Mouse (Mus musculus): ENCODE data around the gene Rab1b. TPM values are rescaled to one million over a fixed set of nuclear protein-coding genes. Genes with fewer than 3 reads are reported as not detected.
A peak's percentile ranks its signal among the peaks of the same experiment; 100 is the strongest.

The Rab1b gene
- polyA plus RNA-seq, 1 experiment = 142 TPM

DNA sequence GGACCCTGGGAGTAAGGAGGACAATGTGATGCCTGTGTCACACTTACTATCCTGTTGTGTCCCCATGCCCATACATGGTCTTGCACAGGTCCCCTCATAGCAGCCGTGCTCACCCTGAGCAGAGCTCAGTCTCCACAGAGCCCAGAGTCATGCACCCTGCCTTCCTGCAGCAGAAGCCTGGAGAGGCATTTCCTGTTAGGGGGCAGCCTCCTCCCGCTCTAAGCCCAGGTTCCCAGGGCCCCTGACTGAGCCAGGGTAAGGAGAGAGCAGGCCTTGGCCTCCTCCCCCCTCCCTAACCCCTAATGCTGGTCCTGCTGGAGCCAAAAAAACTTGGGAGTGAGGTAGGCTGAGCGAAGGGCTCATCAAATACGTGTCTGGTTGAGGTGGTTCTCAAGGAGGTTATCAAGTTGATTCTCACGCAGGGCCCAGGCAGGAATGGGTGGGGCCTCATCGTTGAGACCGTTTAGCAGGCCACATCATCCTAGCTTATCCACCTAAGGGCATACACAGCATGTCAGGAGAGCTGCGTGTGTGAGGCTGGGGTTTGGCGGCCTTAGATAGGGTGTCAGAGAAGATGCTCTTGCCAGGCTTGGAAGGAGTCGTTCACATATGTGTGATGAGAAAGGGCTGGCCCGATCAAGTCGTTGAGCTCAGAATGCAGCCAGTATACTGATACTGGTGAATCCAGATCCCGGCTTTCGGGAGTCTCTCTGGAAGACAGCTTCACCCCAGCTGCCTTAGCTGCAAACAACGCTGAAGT lies 39.7 kb downstream of the Rab1b start:
- H3K27ac ChIP-seq (ENCODE audit: insufficient read depth, low read depth, low read length) = no peak overlapping the region
- no peak for TF ChIP-seq CTCF (IDR thresholded peaks at IDR 0.05; ENCODE audit: low read depth, low read length)
- no peak for TF ChIP-seq POLR2A (IDR thresholded peaks at IDR 0.05; ENCODE audit: borderline replicate concordance, low read depth, low read length)
- H3K4me3 ChIP-seq (ENCODE audit: insufficient read depth, low read length) = no peak overlapping the region
- peaks cover under 1% of the 10 kb centered on the region; the same call in 1 of the 2 replicates for H3K4me1 ChIP-seq (ENCODE audit: control insufficient read depth, insufficient read depth, low read length)

DNA sequence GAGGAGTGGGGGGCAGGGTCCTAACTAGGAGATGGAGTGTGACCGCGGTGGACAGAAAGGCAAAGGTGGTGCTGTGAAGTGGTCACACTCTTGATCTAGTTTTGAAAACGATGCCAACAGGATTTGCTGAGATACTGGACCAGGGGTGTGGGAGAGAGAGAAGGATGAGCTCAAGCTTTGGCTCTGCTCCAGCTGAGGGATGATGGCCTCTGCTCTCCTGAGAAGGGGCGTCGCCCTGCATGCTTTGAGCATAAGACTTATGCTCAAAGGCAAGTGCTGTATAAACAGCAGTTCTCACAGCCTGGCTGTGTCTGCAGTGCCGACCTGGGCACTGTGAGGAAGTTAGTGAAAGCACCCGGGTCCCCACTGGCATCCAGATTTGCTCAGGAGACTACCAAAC lies 41.8 kb downstream of the Rab1b start:
- TF ChIP-seq CTCF (IDR thresholded peaks at IDR 0.05; ENCODE audit: low read depth, low read length) = no peak
- no peak for TF ChIP-seq POLR2A (IDR thresholded peaks at IDR 0.05; ENCODE audit: borderline replicate concordance, low read depth, low read length)
- no peak overlapping the region for H3K27ac ChIP-seq (ENCODE audit: insufficient read depth, low read depth, low read length)
- H3K4me3 ChIP-seq (ENCODE audit: insufficient read depth, low read length) = no peak overlapping the region
- H3K4me1 ChIP-seq (ENCODE audit: control insufficient read depth, insufficient read depth, low read length) = no peaks in the 10 kb centered on the region

DNA sequence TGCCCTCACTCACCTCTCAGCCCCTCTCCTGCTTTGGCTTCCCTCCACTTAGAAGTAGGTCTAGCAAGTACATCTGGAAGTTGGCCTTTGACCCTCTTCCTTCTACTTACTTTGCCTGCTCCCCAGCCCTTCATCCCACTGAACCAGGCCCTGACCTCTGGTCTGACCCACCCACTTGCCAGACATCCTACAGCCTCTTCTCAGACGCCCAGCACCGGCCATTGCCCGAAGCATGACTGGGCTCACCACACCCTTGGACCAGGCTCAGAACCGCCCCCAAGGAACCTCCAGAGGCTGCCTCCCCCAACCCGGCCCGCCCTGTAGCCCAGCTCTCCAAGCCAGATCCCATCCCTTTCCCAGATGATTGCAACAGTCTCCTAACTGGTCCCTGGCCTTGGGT lies 44.4 kb downstream of the Rab1b start:
- no peak for TF ChIP-seq CTCF (IDR thresholded peaks at IDR 0.05; ENCODE audit: low read depth, low read length)
- no peak for TF ChIP-seq POLR2A (IDR thresholded peaks at IDR 0.05; ENCODE audit: borderline replicate concordance, low read depth, low read length)
- Histone ChIP-seq H3K27ac (ENCODE audit: insufficient read depth, low read depth, low read length) (no peak overlapping the region), H3K4me3 (ENCODE audit: insufficient read depth, low read length) (no peak overlapping the region), H3K4me1 (ENCODE audit: control insufficient read depth, insufficient read depth, low read length) (no peaks in the 10 kb centered on the region)

DNA sequence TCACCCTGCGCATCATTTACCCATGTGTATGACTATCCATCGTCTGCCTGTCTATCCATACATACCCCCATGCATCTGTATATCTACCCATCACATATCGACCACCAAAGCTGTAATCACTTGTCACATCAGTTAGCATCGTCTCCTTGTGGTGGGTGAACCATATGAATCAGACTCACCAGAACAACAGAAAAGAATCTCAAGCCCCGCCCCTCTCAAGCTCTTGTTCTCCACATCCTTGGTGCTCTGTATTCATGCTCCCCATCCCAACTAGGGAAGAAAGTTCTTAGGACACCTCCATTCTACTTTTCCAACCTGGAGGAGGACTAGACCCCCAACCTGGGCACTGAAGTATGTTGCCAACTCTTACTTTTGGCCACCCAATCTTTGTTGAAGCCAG lies 44.8 kb downstream of the Rab1b start:
- H3K4me3 ChIP-seq (ENCODE audit: insufficient read depth, low read length) = no peak overlapping the region
- no peak overlapping the region for H3K27ac ChIP-seq (ENCODE audit: insufficient read depth, low read depth, low read length)
- no peaks in the 10 kb centered on the region for H3K4me1 ChIP-seq (ENCODE audit: control insufficient read depth, insufficient read depth, low read length)
- TF ChIP-seq CTCF (IDR thresholded peaks at IDR 0.05; ENCODE audit: low read depth, low read length) (no peak), POLR2A (IDR thresholded peaks at IDR 0.05; ENCODE audit: borderline replicate concordance, low read depth, low read length) (no peak)

DNA sequence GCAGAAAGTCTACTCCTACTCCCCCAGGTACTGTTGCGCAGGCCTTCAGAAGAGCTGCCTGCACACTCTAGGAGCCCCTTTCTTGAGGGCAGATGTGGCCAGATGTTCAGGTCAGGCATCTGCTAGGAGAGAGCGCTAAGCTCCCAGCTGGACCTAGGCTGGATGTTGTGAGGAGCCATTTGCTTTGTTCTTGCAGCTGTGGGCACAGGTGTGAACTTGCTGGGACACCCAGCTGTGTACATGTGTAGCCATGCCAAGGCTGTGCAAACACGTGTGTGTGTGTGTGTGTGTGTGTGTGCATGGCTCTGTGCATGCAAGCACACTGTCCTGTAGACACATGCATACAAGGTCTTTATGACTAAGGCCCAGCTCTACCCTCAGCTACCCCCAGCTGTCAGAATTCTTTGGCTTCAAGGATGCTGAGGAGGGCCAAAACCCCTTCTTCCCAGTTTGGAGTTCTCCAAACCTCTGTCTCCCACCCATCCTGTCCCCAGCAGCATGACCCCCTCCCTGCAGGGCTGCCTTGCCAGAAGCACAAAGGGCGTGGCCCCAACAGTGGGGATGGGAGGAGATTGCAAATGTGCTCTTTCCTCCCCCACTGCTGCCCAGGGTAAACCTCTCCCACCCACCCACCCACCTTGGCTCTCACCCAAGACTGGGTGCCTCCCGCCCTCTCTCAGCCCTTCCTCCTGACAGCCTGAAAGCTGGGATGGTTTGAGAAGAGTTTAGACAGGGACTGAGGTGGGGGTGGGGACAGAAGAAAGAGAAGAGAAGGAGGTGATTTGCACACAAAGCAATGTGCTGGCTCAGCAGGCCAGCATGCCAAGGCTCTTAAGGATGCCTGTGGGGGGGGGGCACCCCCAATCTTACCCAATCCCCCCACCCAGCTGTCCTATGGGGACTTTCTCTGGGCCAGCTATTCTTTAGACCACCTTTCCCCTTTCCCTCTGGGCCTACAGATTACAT lies 46.2 kb downstream of the Rab1b start:
- Histone ChIP-seq H3K4me1 (ENCODE audit: control insufficient read depth, insufficient read depth, low read length) (no peaks in the 10 kb centered on the region), H3K27ac (ENCODE audit: insufficient read depth, low read depth, low read length) (no peak overlapping the region), H3K4me3 (ENCODE audit: insufficient read depth, low read length) (no peak overlapping the region)
- TF ChIP-seq POLR2A (IDR thresholded peaks at IDR 0.05; ENCODE audit: borderline replicate concordance, low read depth, low read length) (no peak), CTCF (IDR thresholded peaks at IDR 0.05; ENCODE audit: low read depth, low read length) (no peak)

DNA sequence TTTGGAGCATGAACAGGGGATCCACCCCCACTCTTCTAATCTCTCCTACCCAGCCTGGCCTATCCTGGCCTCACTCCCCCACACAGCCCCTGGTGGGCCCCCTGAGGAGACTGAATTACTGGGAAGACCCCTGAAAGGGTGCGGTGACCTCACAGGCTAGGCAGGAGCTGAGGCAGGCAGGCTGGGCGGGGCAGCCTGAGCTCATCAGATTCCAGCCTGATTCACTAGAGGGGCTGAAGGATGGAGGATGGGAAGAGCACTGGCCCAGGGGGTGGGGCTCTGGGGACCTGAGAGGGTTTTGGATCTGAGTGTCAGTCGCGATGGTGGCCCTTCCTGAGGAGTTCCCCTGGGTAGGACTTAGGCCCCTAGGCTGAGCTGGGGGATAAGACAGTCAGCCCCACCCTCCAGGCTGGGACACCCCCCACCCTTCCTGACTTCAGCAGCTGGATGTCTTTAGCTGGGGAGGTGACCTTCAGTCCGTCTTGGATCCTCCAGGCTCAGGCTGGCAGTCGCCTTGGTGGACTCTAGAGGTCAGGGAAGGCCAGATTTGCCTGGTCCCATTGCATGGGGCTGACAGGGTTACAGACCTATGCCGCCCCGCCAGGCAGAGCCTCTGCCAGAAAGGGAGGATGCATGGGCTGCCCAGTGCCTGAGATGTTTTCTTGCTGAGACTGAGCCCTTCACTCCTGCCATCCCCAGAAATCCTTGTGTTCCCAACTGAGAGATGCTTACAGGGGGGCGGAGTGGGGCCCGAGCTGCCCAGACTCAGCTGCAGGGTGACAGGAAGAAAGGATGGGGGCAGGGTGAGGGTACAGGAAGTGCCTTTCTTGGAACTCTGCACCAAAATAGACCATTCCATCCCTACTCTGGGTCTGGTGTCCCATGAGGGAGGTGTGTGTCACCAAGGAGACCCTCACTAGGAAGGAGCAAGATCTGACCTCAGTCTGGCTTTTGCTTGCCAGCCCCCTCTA lies 47.8 kb downstream of the Rab1b start:
- H3K4me1 ChIP-seq (ENCODE audit: control insufficient read depth, insufficient read depth, low read length) = no peaks in the 10 kb centered on the region
- no peak overlapping the region for H3K27ac ChIP-seq (ENCODE audit: insufficient read depth, low read depth, low read length)
- H3K4me3 ChIP-seq (ENCODE audit: insufficient read depth, low read length) = no peak overlapping the region
- TF ChIP-seq CTCF (IDR thresholded peaks at IDR 0.05; ENCODE audit: low read depth, low read length) (no peak), POLR2A (IDR thresholded peaks at IDR 0.05; ENCODE audit: borderline replicate concordance, low read depth, low read length) (no peak)

DNA sequence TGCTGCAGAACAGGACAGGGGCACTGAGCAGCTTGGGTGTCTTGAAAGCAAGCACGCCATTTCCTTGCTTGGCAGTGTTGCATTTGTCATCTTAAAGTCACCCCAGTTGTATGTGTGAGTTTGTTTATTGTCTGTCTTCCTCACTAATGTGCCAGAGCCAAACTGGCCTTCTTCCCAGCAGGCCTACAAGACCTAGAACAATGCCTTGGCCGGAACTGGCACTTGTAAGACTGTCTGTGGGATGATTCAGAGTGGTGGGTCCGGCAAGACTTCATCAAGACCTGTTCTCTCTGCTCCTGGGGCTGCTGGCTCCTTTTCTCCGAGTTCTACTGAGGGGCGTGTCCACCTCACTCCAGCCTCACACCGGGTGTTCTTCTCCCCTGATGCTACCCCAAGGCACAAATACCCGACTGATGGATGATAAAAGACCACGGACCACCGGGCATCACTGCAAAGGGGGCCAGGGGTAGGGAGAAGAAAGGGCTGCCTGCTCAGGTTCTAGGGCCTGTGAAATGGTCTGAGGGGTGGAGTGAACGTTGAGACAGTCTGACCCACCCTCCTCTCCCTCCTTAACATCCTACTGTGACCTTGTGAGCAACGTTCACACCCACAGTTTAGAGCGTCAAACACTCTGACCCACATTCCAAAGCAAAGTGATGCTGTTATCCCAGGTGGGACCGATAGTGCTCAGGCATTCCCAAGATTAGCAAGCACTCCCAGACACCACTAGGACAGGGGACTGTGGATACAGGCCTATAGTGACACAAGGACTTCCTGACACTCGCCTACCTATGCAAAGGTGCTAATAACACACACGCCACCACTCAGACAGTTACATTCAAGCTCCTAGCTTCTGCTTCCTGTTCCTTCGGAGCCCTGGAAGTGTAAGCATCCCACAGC lies 48.7 kb downstream of the Rab1b start:
- no peak for TF ChIP-seq CTCF (IDR thresholded peaks at IDR 0.05; ENCODE audit: low read depth, low read length)
- TF ChIP-seq POLR2A (IDR thresholded peaks at IDR 0.05; ENCODE audit: borderline replicate concordance, low read depth, low read length) = no peak
- Histone ChIP-seq H3K27ac (ENCODE audit: insufficient read depth, low read depth, low read length) (no peak overlapping the region), H3K4me1 (ENCODE audit: control insufficient read depth, insufficient read depth, low read length) (no peaks in the 10 kb centered on the region)

DNA sequence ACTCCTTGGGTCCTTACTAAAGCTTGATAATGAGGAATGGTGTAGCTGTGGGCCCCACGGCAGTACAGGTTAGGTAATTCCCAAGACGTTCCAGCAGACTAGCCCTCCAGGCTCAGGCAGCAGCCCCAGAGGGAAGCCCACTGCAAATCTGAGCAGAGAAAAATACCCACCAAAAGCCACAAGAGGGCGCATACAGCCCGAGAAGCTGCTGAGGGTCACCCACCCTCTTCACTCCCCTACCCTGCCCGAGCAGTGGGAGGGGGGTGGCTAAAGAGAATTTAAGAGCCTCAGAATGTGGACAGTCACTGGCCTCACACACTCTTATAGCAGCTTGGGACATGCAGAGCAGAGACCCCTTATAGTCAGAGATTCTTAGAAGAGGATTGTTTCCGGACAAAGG lies 50.6 kb downstream of the Rab1b start:
- TF ChIP-seq POLR2A (IDR thresholded peaks at IDR 0.05; ENCODE audit: borderline replicate concordance, low read depth, low read length) (no peak), CTCF (IDR thresholded peaks at IDR 0.05; ENCODE audit: low read depth, low read length) (peak; percentile 83)
- no peak overlapping the region for H3K27ac ChIP-seq (ENCODE audit: insufficient read depth, low read depth, low read length)
- H3K4me1 ChIP-seq (ENCODE audit: control insufficient read depth, insufficient read depth, low read length) = no peaks in the 10 kb centered on the region
- no peak overlapping the region for H3K4me3 ChIP-seq (ENCODE audit: insufficient read depth, low read length)

More for the DNA sequence above, 48.7 kb downstream of the Rab1b start:
- H3K4me3 ChIP-seq (ENCODE audit: insufficient read depth, low read length) = no peak overlapping the region
